Mouse (Mus musculus): Measurements from ENCODE around the gene Smarca2.

DNA sequence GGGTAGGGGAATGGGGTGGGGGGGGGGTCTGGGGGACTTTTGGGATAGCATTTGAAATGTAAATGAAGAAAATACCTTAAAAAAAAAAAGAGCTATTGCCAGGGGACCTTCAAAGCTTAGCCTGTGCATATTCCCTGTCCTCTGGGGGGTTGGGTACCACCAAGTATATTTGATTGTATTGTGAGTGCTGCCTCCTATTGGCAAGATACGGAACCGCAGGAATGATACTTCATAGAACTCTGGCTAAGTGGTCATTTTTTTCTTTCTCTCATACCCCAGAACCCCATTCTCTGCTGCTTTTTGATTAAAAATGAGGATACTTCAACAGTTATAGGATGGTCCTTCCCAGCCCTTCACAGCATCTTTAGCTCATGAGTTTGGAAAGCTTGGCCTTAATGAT lies 106.4 kb downstream of the Smarca2 start:
- TF ChIP-seq CTCF (IDR thresholded peaks at IDR 0.05; ENCODE audit: low read depth, low read length) (no peak), POLR2A (IDR thresholded peaks at IDR 0.05; ENCODE audit: borderline replicate concordance, low read depth, low read length) (no peak)

Data from bone marrow macrophage, adult 2 months (primary cell).